Mouse (Mus musculus): ENCODE results near the gene Gm13043. TPM values are rescaled to one million over a fixed set of nuclear protein-coding genes. Genes with fewer than 3 reads are reported as not detected.

The Gm13043 gene
- not detected for polyA plus RNA-seq (2017; shearing (Covaris generic))

GRCm38 (mm10) chr4:143511043-143511442 is at the start of gene Gm13043:
Gene Gm13043 (plus strand): TSS chr4:143511343.

GRCm38 (mm10) chr4:143535654-143536053 is 24.5 kb downstream of the Gm13043 start, which contains the start of gene Gm13040:
Gene Gm13040 (plus strand): TSS chr4:143535954.

GRCm38 (mm10) chr4:143551400-143551799 is 40.3 kb downstream of the Gm13043 start, which contains the start of the genes BC080695 and Gm13057:
Gene BC080695 (plus strand): TSS chr4:143551700.
Gene Gm13057 (plus strand): TSS chr4:143551709.

Other genes starting within 250 kb of the Gm13043 start
- not detected for gene Pdpn, start 211.8 kb upstream of the Gm13043 start, polyA plus RNA-seq (2017; shearing (Covaris generic))
- not detected for gene Lrrc38, start 161.6 kb upstream of the Gm13043 start, polyA plus RNA-seq (2017; shearing (Covaris generic))
- gene Pramel1, start 116.9 kb upstream of the Gm13043 start, polyA plus RNA-seq (2017; shearing (Covaris generic)) = not detected
- 47.5 TPM for gene Pramef8, start 98.9 kb upstream of the Gm13043 start, polyA plus RNA-seq (2017; shearing (Covaris generic))
- not detected for gene Oog4, start 61.0 kb upstream of the Gm13043 start, polyA plus RNA-seq (2017; shearing (Covaris generic))
- gene Gm13040, start 24.6 kb downstream of the Gm13043 start, polyA plus RNA-seq (2017; shearing (Covaris generic)) = not detected
- not detected for gene BC080695, start 40.4 kb downstream of the Gm13043 start, polyA plus RNA-seq (2017; shearing (Covaris generic))
- not detected for gene Gm13057, start 40.4 kb downstream of the Gm13043 start, polyA plus RNA-seq (2017; shearing (Covaris generic))
- gene Gm13083, start 103.7 kb downstream of the Gm13043 start, polyA plus RNA-seq (2017; shearing (Covaris generic)) = not detected
- not detected for gene Gm13088, start 145.9 kb downstream of the Gm13043 start, polyA plus RNA-seq (2017; shearing (Covaris generic))
- gene Gm13089, start 191.4 kb downstream of the Gm13043 start, polyA plus RNA-seq (2017; shearing (Covaris generic)) = not detected
- gene Gm13078, start 208.1 kb downstream of the Gm13043 start, polyA plus RNA-seq (2017; shearing (Covaris generic)) = not detected

Measured in CD4-positive, CD25-positive, alpha-beta regulatory T cell, adult 9 weeks (primary cell).